Mouse (Mus musculus): ENCODE results near the gene Dnah1.

Gene Dnah1

GRCm38 (mm10) chr14:31233996-31234591 lies 89.6 kb downstream of the Dnah1 start:
- peak; percentile 68 for DNase-seq (ENCODE audit: low spot score)

- no peak for DNase-seq (ENCODE audit: low spot score)
Measured at GRCm38 (mm10) chr14:31233070-31233995, 90.4 kb downstream of the Dnah1 start.

GRCm38 (mm10) chr14:31232404-31233069 lies 91.2 kb downstream of the Dnah1 start:
- no peak for DNase-seq (ENCODE audit: low spot score)

GRCm38 (mm10) chr14:31230442-31230841 lies 93.3 kb downstream of the Dnah1 start:
- DNase-seq (ENCODE audit: low spot score), result no peak

GRCm38 (mm10) chr14:31228234-31228633 lies 95.5 kb downstream of the Dnah1 start:
- DNase-seq (ENCODE audit: low spot score), result no peak

DNA sequence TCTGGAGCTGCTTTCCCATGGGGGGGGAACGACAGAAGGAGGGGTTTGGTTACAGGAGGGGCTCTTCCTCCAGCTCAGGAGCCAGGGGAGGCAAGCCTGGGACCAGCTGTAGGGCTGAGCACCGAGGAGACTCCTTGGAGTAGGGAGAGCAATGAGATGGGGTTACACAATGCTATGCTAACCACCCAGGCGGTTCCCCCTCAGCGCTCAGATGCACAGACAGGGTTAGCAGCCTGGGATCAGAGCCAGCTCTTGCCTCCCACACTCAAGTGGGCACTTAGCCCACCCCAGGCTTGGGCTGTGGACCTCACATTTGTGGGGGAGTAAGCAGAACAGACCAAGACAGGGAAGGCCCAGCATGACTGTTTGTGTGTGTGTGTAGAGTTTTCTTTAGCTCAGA lies 96.7 kb downstream of the Dnah1 start:
- peak; percentile 77 for DNase-seq (ENCODE audit: low spot score)

GRCm38 (mm10) chr14:31217666-31218065 lies 106.0 kb downstream of the Dnah1 start, which contains the start of gene Sema3g:
TSS of gene Sema3g (plus strand) at chr14:31217860.
- DNase-seq (ENCODE audit: low spot score), result no peak

DNA sequence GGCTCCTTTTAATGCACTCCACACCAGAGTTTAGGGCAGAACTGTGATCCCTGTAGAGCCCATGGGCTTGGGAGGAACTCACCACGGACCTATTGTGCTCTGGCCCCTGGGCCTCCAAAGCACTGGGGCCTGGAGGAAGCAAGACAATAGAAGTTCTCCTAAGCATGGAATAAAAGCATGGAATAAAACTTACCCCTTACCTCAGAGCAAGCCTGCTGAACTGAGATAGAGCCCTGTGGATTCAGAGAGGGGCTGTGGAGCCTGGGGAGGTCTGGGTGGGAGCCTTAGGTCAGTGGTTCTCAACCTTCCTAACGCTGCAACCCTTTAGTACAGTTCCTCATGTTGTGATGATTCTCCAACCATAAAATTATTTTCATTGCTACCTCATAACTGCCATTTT lies 106.8 kb downstream of the Dnah1 start, which contains the start of gene Nisch:
TSS of gene Nisch (minus strand) at position 101 of the 400 bp plus-strand sequence.
- DNase-seq (ENCODE audit: low spot score), result no peak

DNA sequence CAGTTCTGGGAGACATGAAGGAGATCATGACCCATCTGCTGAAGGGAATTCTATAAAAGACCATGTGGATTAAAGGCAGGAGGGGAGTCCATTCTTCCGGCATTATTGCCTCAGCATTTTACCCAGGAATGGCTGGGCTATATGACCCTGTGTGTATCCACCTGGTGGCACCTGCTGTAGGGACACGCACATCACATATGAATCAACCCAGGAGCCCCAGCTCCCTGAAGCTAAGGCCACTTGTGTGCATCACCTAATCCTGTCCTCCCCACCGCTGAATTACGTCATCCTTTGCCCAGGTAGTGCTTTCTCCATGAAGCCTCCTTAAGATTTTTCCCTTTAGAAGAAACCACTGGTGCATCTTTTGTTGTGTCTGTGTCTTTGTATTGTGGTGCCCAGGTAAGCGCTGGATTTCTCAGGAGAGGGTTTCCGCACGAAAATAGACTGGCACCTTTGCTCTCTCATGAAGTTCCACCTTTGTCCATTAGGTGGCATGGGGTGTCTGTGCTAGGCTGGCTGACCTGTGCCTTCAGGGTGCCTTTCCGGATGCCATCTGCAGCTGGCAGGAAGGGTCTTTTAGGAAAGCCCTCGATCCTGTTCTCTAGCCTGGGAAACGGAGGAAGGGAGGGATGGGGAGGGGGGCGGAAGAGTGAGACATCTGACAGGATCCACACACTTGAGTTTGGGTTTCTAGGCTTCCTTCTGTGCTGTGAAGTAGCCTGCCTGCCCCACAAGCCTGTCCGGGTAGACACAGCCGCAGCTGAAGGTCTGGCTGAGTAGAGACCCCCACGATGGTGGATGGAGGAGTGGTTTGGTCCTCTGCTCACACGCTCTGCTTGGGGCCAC lies 108.3 kb downstream of the Dnah1 start:
- no peak for DNase-seq (ENCODE audit: low spot score)

GRCm38 (mm10) chr14:31214684-31215083 lies 109.0 kb downstream of the Dnah1 start:
- no peak for DNase-seq (ENCODE audit: low spot score)

- no peak for DNase-seq (ENCODE audit: low spot score)
Measured at GRCm38 (mm10) chr14:31213868-31214267, 109.8 kb downstream of the Dnah1 start.

GRCm38 (mm10) chr14:31212499-31212898 lies 111.2 kb downstream of the Dnah1 start:
- DNase-seq (ENCODE audit: low spot score), result no peak

- DNase-seq (ENCODE audit: low spot score), result no peak
Measured at GRCm38 (mm10) chr14:31211854-31212253, 111.8 kb downstream of the Dnah1 start.

All from ovary, postnatal 10 days (tissue).